Mouse (Mus musculus) cerebellum, adult 2 months (tissue): ENCODE results near the gene Gtf3c5. TPM values are rescaled to one million over a fixed set of nuclear protein-coding genes. Genes with fewer than 3 reads are reported as not detected.

Source experiments
- DNase-seq, 2 experiments: peaks; one replicate each; pipeline ENCODE4 v3.0.0; 2021
- H3K27ac ChIP-seq: fragments of 200-500 bp; 2 replicates; pipeline ENCODE4 v1.5.1; 2012; ENCODE audit warnings: low read length, control low read depth, inconsistent platforms; ENCODE audit not compliant: insufficient read depth
- H3K27me3 ChIP-seq: fragments of 200-500 bp; 2 replicates; pipeline ENCODE4 v1.6.1; 2012; ENCODE audit warnings: inconsistent platforms, mild to moderate bottlenecking, low read length, moderate library complexity; ENCODE audit not compliant: control insufficient read depth, insufficient read depth
- H3K4me1 ChIP-seq: fragments of 200-500 bp; 2 replicates; pipeline ENCODE4 v1.6.1; 2011; ENCODE audit warnings: low read length; ENCODE audit not compliant: control insufficient read depth, insufficient read depth
- H3K4me3 ChIP-seq: fragments of 200-500 bp; replicated peaks from 2 replicates; pipeline ENCODE3; 2011; ENCODE audit warnings: mild to moderate bottlenecking, low read depth, low read length, control low read depth; ENCODE audit not compliant: insufficient read depth
- CTCF ChIP-seq: fragments of 200-500 bp; IDR thresholded peaks from 2 replicates; pipeline ENCODE4 v1.5.1; 2011; ENCODE audit warnings: low read depth, mild to moderate bottlenecking, control low read depth, low read length, moderate library complexity, borderline replicate concordance; ENCODE audit not compliant: insufficient read depth
- POLR2A ChIP-seq: fragments of 200-500 bp; IDR thresholded peaks from 2 replicates; pipeline ENCODE4 v1.6.1; 2011; ENCODE audit warnings: low read length, control low read depth, borderline replicate concordance; ENCODE audit not compliant: insufficient read depth
- WGBS: fragments of 180-500 bp; shearing (Covaris S2); methylation state at CpG from one replicate; pipeline ENCODE4 v1.1.7; 2018; 5-methylcytosine and 5-hydroxymethylcytosine counted together
- polyA plus RNA-seq: library from polyadenylated mRNA; depleted of rRNA; stranded (reverse); fragments of >200 nt; gene quantifications from 2 replicates; pipeline ENCODE4 v1.2.3, GENCODE M21; 2012

The Gtf3c5 gene
- polyA plus RNA-seq, 1 experiment = 32.6 TPM

- WGBS = under 1% methylated on average over 56 of the region's 56 CpGs
- Histone ChIP-seq H3K27ac (peak overlapping the region; percentile 46), H3K27me3 (no peaks in the 10 kb centered on the region), H3K4me1 (no peaks in the 10 kb centered on the region; the same call in 1 of the 2 replicates), H3K4me3 (peak overlapping the region; percentile 81)
- TF ChIP-seq CTCF = no peak
- TF ChIP-seq POLR2A = no peak; the same call in 1 of the 2 replicates
- peak; percentile 90 to 95 for DNase-seq
Observed at GRCm38 (mm10) chr2:28582647-28583353, 751 bp downstream of the Gtf3c5 start.

GRCm38 (mm10) chr2:28578003-28578402 lies 5.5 kb downstream of the Gtf3c5 start:
- WGBS = 42% methylated on average over 5 of the region's 5 CpGs
- Histone ChIP-seq H3K27ac (no peak overlapping the region), H3K27me3 (no peaks in the 10 kb centered on the region), H3K4me1 (no peaks in the 10 kb centered on the region), H3K4me3 (no peak overlapping the region)
- DNase-seq = no peak
- TF ChIP-seq POLR2A (no peak), CTCF (peak; percentile 49; the same call in 1 of the 2 replicates)

GRCm38 (mm10) chr2:28576815-28577214 lies 6.7 kb downstream of the Gtf3c5 start:
- no peak for TF ChIP-seq POLR2A
- TF ChIP-seq CTCF = no peak
- Histone ChIP-seq H3K4me1 (no peaks in the 10 kb centered on the region), H3K4me3 (no peak overlapping the region), H3K27me3 (no peaks in the 10 kb centered on the region), H3K27ac (no peak overlapping the region)
- DNase-seq = no peak
- WGBS = 27% methylated on average over 3 of the region's 3 CpGs

GRCm38 (mm10) chr2:28575341-28575740 lies 8.2 kb downstream of the Gtf3c5 start:
- DNase-seq = no peak
- H3K27ac ChIP-seq = no peak overlapping the region
- WGBS = 37% methylated on average over 4 of the region's 4 CpGs

GRCm38 (mm10) chr2:28569903-28570302 lies 13.6 kb downstream of the Gtf3c5 start:
- no peaks in the 10 kb centered on the region for H3K4me1 ChIP-seq
- H3K27ac ChIP-seq = no peak overlapping the region
- no peak for TF ChIP-seq POLR2A
- no peak for TF ChIP-seq CTCF
- H3K4me3 ChIP-seq = no peak overlapping the region
- no peaks in the 10 kb centered on the region for H3K27me3 ChIP-seq
- WGBS = 65% methylated on average over 3 of the region's 3 CpGs
- no peak for DNase-seq

More at GRCm38 (mm10) chr2:28575341-28575740, 8.2 kb downstream of the Gtf3c5 start:
- Histone ChIP-seq H3K4me1 (no peaks in the 10 kb centered on the region), H3K4me3 (no peak overlapping the region), H3K27me3 (no peaks in the 10 kb centered on the region)
- no peak for TF ChIP-seq POLR2A
- no peak for TF ChIP-seq CTCF

DNA sequence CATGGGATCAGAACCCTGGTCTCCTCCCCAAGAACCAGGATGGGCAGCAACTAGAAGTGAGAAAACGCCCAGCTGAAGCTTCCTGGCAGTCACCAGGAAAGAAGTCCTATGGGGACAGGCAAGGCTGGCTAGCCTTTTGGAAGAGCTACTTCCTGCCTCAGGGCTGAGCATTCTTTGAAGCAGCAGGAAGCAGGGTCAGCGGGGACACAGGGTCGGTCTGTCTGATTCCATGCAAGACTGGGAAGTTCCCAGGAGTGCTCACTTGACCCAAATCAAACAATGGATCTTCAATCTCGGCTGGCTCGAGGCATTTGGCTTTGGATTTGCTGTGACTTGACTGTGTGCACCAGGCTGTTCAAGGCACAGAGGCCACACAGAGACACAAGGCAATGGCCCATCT lies 17.0 kb downstream of the Gtf3c5 start:
- no peak overlapping the region for H3K4me3 ChIP-seq
- H3K27me3 ChIP-seq = no peaks in the 10 kb centered on the region
- WGBS = 42% methylated on average over 5 of the region's 5 CpGs
- TF ChIP-seq CTCF = no peak
- no peak for TF ChIP-seq POLR2A
- H3K4me1 ChIP-seq = peaks cover 10% of the 10 kb centered on the region
- no peak overlapping the region for H3K27ac ChIP-seq
- no peak for DNase-seq

DNA sequence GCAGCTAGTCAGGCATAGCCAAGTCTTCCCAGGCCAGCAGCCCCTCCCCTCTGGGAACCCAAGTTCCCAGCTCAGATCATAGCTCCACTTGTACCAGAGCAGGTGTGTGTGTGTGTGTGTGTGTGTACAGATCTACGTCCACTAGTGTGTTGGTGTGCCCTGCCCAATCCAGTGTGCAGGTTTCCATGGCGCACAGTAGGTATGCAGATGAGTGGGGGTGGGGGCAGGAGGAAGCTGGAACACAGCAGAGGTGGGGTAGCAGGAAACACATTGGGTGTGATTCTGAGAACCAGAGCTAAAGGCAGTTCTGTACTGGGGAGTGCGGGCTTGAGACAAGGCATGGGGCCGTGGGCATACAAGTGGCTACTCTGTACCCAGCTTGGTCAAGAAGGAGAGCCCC lies 19.2 kb downstream of the Gtf3c5 start:
- no peak overlapping the region for H3K27ac ChIP-seq
- H3K4me1 ChIP-seq = peaks cover 10% of the 10 kb centered on the region
- DNase-seq = no peak
- no peak overlapping the region for H3K4me3 ChIP-seq
- no peak for TF ChIP-seq POLR2A
- TF ChIP-seq CTCF = no peak
- 96% methylated on average over 4 of the region's 4 CpGs for WGBS
- H3K27me3 ChIP-seq = no peaks in the 10 kb centered on the region

GRCm38 (mm10) chr2:28563830-28564229 lies 19.7 kb downstream of the Gtf3c5 start:
- peak in 1 of 2 experiments; percentile 41 for DNase-seq
- Histone ChIP-seq H3K4me1 (peaks cover 10% of the 10 kb centered on the region), H3K4me3 (no peak overlapping the region), H3K27ac (no peak overlapping the region), H3K27me3 (no peaks in the 10 kb centered on the region)
- TF ChIP-seq POLR2A (no peak), CTCF (no peak)

GRCm38 (mm10) chr2:28563303-28563702 lies 20.2 kb downstream of the Gtf3c5 start, which contains the start of gene Cel:
TSS of gene Cel (minus strand) at chr2:28563403.
- WGBS = 39% methylated on average over 6 of the region's 6 CpGs
- Histone ChIP-seq H3K4me3 (no peak within 1 kb of the TSS), H3K27me3 (no peaks in the 10 kb centered on the region), H3K4me1 (peaks cover 10% of the 10 kb centered on the region), H3K27ac (no peak within 1 kb of the TSS)
- DNase-seq = no peak
- TF ChIP-seq POLR2A (no peak), CTCF (no peak)
